Mouse (Mus musculus) heart, postnatal 14 days (tissue): ENCODE data around the gene Map3k1. TPM values are rescaled to one million over a fixed set of nuclear protein-coding genes. Genes with fewer than 3 reads are reported as not detected.
A peak's percentile ranks its signal among the peaks of the same experiment; 100 is the strongest.
"Not testable (repeated sequence)": the region's sequence is repeated elsewhere in the genome, so short reads cannot be mapped to it uniquely, and the experiment has no call there.

Experiments used
- DNase-seq, 2 experiments: peaks; one replicate each; pipeline ENCODE4 v3.0.0; 2021 to 2022
- intact Hi-C: fragments of 180-260 bp; cut with DNase I; formaldehyde crosslinking; loops from one replicate; pipeline ENCODE4 v1.15.1; 2025
- total RNA-seq, 2 experiments: library from RNA; stranded (reverse); gene quantifications; 2 replicates each; pipeline ENCODE4 v1.2.3; 2021

The Map3k1 gene
- total RNA-seq, 2 experiments from 2014 or later: 27.8 to 30.0 TPM

DNA sequence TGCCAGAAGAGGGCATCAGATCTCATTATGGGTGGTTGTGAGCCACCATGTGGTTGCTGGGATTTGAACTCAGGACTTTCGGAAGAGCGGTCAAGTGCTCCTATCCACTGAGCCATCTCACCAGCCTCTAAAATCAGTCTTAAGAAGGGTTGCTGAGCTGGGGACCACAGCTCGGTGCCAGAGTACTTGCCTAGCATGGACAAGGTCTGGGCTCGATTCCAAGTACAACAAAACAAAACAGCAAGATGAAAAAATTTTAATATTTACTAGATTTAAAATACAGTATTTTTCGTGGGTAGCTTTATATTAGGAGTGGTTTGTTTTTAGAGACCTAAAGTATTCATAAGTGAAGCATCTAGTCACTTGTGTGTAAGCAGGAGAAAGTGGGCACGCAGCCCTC, 55.5 kb downstream of the Map3k1 start:
- intact Hi-C loops: no loop called here

DNA sequence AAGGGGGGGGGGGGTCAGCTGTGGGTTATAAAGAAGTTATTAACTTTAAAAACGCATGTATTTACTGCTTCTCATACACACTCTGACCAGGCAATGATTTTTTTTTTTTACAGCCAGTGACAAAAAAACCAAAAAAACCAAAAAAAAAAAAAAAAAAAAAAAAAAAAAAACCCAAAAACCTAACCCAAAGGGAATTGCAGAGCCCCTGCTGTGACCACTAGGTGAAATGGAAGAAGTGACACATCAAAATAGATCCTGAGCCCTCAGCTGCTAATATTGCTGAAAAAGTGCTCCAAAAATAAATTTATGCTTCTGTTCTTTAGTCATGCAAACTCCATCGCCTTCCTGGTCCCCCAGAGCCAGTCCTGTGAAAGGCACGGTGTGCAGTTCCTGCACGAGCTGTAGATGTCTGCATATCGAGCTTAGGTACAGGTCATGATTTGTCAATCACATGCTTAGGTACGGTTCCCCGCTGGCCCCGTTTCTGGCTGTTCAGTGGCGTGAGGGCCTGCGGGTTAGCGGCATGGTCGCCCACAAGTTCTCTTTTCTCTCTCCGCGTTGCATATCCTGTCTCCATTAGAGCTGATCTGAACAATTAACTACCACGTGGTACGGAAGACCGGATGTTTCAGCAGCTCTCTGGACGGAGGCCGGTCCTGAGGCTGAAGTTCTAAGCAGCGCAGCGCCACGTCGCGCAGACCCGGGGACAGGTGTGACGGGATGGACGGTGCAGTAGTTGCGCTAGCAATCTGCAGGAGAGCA, 60.3 kb downstream of the Map3k1 start:
- intact Hi-C loops: no loop called here
- DNase-seq: no peak

More for the DNA sequence above, 55.5 kb downstream of the Map3k1 start:
- no peak for DNase-seq

GRCm38 (mm10) chr13:111746831-111747230, 62.0 kb downstream of the Map3k1 start:
- intact Hi-C loops: no loop called here
- DNase-seq: no peak

- intact Hi-C loops: no loop called here
- DNase-seq: no peak
Measured at GRCm38 (mm10) chr13:111745216-111745615, 63.6 kb downstream of the Map3k1 start.

DNA sequence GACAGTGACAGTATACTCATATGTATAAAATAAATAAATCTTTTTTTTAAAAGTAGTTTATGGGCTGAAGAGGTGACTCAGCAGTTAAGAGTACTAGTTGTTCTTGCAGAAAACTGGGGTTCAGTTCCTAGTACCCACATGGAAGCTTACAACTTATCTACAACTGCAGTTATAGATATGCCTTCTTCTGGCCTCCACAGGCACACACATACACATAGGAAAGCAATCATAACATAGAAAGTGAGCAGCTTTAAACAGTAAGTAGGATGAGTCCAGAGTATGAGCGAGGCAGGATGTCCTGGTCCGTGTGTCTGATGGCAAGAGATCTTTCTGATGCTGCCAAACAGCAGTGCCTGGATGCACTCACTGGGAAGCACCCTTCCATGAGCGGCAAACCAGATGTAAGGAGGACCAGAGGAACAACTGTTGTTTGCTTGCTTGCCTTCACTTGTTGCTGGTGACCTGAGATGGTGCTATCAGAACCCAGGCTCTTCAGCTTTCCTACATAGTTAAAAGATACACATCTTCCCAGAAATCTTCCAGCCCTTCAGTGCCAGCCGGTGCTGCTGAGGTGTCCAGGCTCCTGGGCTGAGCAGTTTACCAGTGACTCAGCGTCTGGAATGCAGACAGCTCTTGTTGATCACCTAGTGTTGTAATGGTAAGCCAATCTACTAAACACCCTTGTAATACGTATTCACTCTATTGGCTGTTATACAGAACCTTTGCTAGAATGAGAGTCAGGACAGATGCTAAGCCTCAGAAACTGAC, 64.4 kb downstream of the Map3k1 start:
- intact Hi-C loops: loop anchor here (5.0 kb wide), 3 partner anchors 212 to 1362 kb away; no protein-coding TSS in a partner anchor
- no peak for DNase-seq

GRCm38 (mm10) chr13:111741991-111742615, 66.7 kb downstream of the Map3k1 start:
- intact Hi-C loops: loop anchor here (2.0 to 5.0 kb wide), 4 partner anchors 15 to 1360 kb away; no protein-coding TSS in a partner anchor
- peak; percentile 49 to 77 for DNase-seq

GRCm38 (mm10) chr13:111741204-111741990, 67.4 kb downstream of the Map3k1 start:
- no peak for DNase-seq
- intact Hi-C loops: loop anchor here (2.0 to 5.0 kb wide), 4 partner anchors 15 to 1359 kb away; no protein-coding TSS in a partner anchor

DNA sequence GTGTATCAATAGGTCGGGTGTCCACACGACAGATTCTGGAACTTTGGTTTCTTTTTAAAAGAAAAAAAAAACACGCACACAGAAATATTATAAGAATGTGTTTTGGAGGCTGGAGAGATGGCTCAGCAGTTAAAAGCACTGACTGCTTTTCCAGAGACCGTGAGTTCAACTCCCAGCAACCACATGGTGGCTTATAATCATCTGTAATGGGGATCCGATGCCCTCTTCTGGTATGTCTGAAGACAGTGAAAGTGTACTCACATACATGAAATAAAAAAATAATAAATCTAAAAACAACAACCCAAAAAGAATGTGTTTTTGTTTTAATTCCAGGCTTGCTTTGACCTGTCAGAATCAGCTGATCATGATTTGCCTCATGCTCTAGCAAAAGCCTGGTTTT, 81.9 kb downstream of the Map3k1 start:
- intact Hi-C loops: loop anchor here (2.0 kb wide), 1 partner anchor 14 kb away; no protein-coding TSS in a partner anchor
- DNase-seq: no peak

DNA sequence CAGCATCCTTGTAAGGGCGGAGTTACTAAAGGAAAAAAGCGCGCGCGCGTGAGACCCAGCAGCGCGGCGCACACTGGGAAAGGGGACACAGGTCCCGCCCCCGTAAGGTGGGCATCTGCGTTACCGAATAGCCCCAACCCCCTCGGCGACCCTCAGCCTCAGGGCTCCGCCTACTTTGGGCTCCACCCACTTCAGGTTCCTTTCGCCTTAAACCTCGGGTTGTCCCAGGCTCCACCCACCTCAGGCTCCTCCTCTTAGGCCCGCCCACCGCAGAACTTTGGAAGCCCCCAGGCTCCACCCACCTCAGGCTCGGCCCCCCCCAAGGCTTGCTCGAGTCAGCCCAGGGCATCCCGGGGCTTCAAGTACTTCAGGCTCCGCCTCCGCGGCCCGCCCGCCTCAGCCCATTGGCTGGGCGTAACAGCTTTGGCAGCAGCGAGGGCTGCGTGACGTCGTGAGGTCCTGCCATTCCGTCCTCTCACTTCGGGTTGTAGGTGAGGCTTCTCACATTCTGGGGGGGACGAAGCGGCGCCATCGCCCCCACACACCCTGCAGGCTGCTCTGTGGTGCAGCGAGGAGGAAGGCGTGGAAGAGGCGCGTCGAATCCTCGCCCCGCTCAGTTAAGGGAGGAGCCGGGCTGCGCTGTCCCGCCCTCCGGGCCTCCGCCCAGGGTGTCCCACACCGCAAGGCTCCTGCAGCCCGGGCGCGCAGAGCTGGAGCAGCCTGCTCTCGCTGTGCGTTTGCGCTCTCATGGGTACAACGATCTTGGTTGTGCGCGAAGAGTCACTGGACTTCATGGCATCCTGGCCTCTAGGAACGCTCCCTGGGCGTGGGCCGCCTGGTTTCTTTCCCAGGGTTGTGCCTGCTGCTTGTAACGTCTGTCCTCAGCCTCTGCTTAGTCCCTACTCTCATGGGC, 83.4 kb downstream of the Map3k1 start:
- intact Hi-C loops: loop anchor here (2.0 kb wide), 1 partner anchor 15 kb away; no protein-coding TSS in a partner anchor
- peak; percentile 96 to 97 for DNase-seq

GRCm38 (mm10) chr13:111724811-111725164, 84.0 kb downstream of the Map3k1 start:
- intact Hi-C loops: loop anchor here (5.0 kb wide), 2 partner anchors 37 to 237 kb away; no protein-coding TSS in a partner anchor
- no peak for DNase-seq

- intact Hi-C loops: loop anchor here (5.0 kb wide), 2 partner anchors 32 to 232 kb away; no protein-coding TSS in a partner anchor
- DNase-seq: no peak
Measured at GRCm38 (mm10) chr13:111719726-111720125, 89.1 kb downstream of the Map3k1 start.

DNA sequence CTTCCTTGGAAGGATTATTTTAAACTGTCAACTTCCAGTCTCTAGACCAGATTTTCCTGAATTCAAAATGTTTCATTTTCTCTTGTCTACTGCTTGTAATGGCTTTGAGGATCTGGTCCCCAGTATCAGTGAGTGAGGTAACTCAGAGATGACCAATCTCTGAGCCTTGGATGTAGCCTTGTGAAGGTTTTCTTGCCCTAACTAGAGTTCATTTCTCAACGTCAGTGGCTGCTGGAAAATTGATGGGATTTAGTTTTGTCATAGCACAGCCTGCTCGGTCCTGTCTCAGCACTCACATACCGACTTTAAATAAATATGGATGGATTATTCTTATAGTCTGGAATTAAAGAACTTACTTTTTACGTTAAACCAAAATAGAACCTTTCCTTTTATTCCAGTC, 98.3 kb downstream of the Map3k1 start:
- intact Hi-C loops: loop anchor here (5.0 kb wide), 1 partner anchor 47 kb away; no protein-coding TSS in a partner anchor
- DNase-seq: no peak

GRCm38 (mm10) chr13:111703952-111704351, 104.8 kb downstream of the Map3k1 start:
- DNase-seq, intact Hi-C loops: not testable (repeated sequence)

DNA sequence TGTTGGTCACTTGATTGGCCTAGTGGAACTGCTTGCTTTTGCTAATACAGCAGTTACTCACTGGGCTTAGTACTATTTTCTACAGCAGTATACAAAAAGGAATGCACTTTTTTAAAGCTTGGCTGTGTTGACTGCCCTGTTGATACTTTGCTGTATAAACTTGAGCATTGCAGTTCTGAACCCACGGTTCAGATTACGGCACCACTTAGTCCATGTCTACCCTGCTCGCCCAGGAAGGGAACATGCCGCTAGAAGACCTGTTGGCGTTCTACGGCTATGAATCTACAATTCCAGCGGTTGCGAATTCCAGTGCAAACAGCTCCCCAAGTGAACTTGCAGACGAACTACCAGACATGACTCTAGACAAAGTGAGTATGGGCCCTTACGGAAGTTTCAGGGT, 105.4 kb downstream of the Map3k1 start:
- DNase-seq: no peak
- intact Hi-C loops: no loop called here

Other genes starting within 250 kb of the Map3k1 start
- not detected for gene Gm10198, start 216.2 kb downstream of the Map3k1 start, total RNA-seq
- 10 to 100 TPM; 18.5 to 22.4 TPM for gene Mier3, start 128.0 kb downstream of the Map3k1 start, total RNA-seq